Mouse (Mus musculus) embryonic facial prominence, embryonic 13.5 days (tissue): ENCODE results near the gene Rcbtb1. TPM values are rescaled to one million over a fixed set of nuclear protein-coding genes. Genes with fewer than 3 reads are reported as not detected.

Experiments used
- polyA plus RNA-seq: library from polyadenylated mRNA; unstranded; fragments of >200 nt; fragmentation: Nextera tagmentation; extraction: Ambion mirVana; gene quantifications from 2 replicates; pipeline ENCODE4 v1.2.1, GENCODE M21; 2015

Rcbtb1 gene
- polyA plus RNA-seq, 1 experiment from 2014 or later = 78.0 TPM

Other genes with a start within 250 kb of the Rcbtb1 start
- not detected in 2 replicates for gene 1700129C05Rik, start 58.3 kb upstream of the Rcbtb1 start, polyA plus RNA-seq
- gene Gm5142, start 22.5 kb upstream of the Rcbtb1 start, polyA plus RNA-seq = not detected in 2 replicates
- not detected in 2 replicates for gene Gm6904, start 59.0 kb downstream of the Rcbtb1 start, polyA plus RNA-seq
- not detected in 2 replicates for gene Phf11a, start 96.3 kb downstream of the Rcbtb1 start, polyA plus RNA-seq
- gene Phf11b, start 140.1 kb downstream of the Rcbtb1 start, polyA plus RNA-seq = 0.32 and 0.37 TPM in 2 replicates
- 0.58 and 0.65 TPM in 2 replicates for gene Phf11d, start 164.3 kb downstream of the Rcbtb1 start, polyA plus RNA-seq
- 0.55 and 0.63 TPM in 2 replicates for gene Phf11c, start 194.2 kb downstream of the Rcbtb1 start, polyA plus RNA-seq
- 10.1 and 12.1 TPM in 2 replicates for gene Setdb2, start 239.7 kb downstream of the Rcbtb1 start, polyA plus RNA-seq
- gene Cab39l, start 239.8 kb downstream of the Rcbtb1 start, polyA plus RNA-seq = 39.8 and 40.8 TPM in 2 replicates